Mouse (Mus musculus) CD4-positive naive resting alpha-beta T cell, adult 57 days (primary cell): ENCODE measurements around the gene Prrt1. TPM values are rescaled to one million over a fixed set of nuclear protein-coding genes. Genes with fewer than 3 reads are reported as not detected.

Experiments
- total RNA-seq: library from RNA; stranded (reverse); gene quantifications from one replicate; pipeline ENCODE4 v1.2.4, GENCODE M21; 2023

Prrt1 gene
- total RNA-seq, result 7.4 TPM

GRCm38 (mm10) chr17:34629221-34629751 is at the start of gene Prrt1:
Gene Prrt1, plus strand, starts transcription at chr17:34629533.

GRCm38 (mm10) chr17:34589681-34590101 is 39.6 kb upstream of the Prrt1 start, which contains the start of gene Gpsm3:
Gene Gpsm3, plus strand, starts transcription at chr17:34589806.

GRCm38 (mm10) chr17:34591029-34591993 is 38.0 kb upstream of the Prrt1 start, which contains the start of gene Pbx2:
Gene Pbx2, plus strand, starts transcription at chr17:34591266.

GRCm38 (mm10) chr17:34597566-34598095 is 31.7 kb upstream of the Prrt1 start, which contains the start of gene Ager:
Gene Ager, plus strand, starts transcription at chr17:34597862.

GRCm38 (mm10) chr17:34603375-34604060 is 25.8 kb upstream of the Prrt1 start, which contains the start of gene Rnf5:
Gene Rnf5, minus strand, starts transcription at chr17:34603690.

GRCm38 (mm10) chr17:34604061-34604508 is 25.2 kb upstream of the Prrt1 start, which contains the start of gene Agpat1:
Gene Agpat1, plus strand, starts transcription at chr17:34604262.

GRCm38 (mm10) chr17:34615871-34616270 is 13.5 kb upstream of the Prrt1 start, which contains the start of gene Egfl8:
Gene Egfl8, minus strand, starts transcription at chr17:34615971.

GRCm38 (mm10) chr17:34627943-34628643 is 1.2 kb upstream of the Prrt1 start, which contains the start of gene Ppt2:
Gene Ppt2, minus strand, starts transcription at chr17:34628510.

GRCm38 (mm10) chr17:34644608-34645007 is 15.3 kb downstream of the Prrt1 start, which contains the start of gene Fkbpl:
Gene Fkbpl, plus strand, starts transcription at chr17:34644764.

GRCm38 (mm10) chr17:34646906-34647787 is 17.8 kb downstream of the Prrt1 start, which contains the start of gene Atf6b:
Gene Atf6b, plus strand, starts transcription at chr17:34647146.

GRCm38 (mm10) chr17:34670235-34670634 is 40.9 kb downstream of the Prrt1 start, which contains the start of gene Tnxb:
Gene Tnxb, plus strand, starts transcription at chr17:34670535.

Other genes starting within 250 kb of the Prrt1 start
- gene BC051142, start 230.7 kb upstream of the Prrt1 start, total RNA-seq, result 1.2 TPM
- not detected for gene Btnl4, start 152.2 kb upstream of the Prrt1 start, total RNA-seq
- gene Btnl6, start 112.2 kb upstream of the Prrt1 start, total RNA-seq, result not detected
- gene Notch4, start 65.3 kb upstream of the Prrt1 start, total RNA-seq, result 1.6 TPM
- gene Gpsm3, start 39.7 kb upstream of the Prrt1 start, total RNA-seq, result 251 TPM
- 61.0 TPM for gene Pbx2, start 38.3 kb upstream of the Prrt1 start, total RNA-seq
- gene Ager, start 31.7 kb upstream of the Prrt1 start, total RNA-seq, result 9.5 TPM
- gene Rnf5, start 25.8 kb upstream of the Prrt1 start, total RNA-seq, result 32.8 TPM
- gene Agpat1, start 25.3 kb upstream of the Prrt1 start, total RNA-seq, result 49.9 TPM
- gene Egfl8, start 13.6 kb upstream of the Prrt1 start, total RNA-seq, result 4.7 TPM
- 26.0 TPM for gene Ppt2, start 1.0 kb upstream of the Prrt1 start, total RNA-seq
- gene Fkbpl, start 15.2 kb downstream of the Prrt1 start, total RNA-seq, result 3.3 TPM
- gene Atf6b, start 17.6 kb downstream of the Prrt1 start, total RNA-seq, result 50.7 TPM
- gene Tnxb, start 41.0 kb downstream of the Prrt1 start, total RNA-seq, result 0.98 TPM
- gene C4b, start 114.3 kb downstream of the Prrt1 start, total RNA-seq, result 4.4 TPM
- 0.33 TPM for gene Cyp21a1, start 175.0 kb downstream of the Prrt1 start, total RNA-seq
- gene Stk19, start 207.4 kb downstream of the Prrt1 start, total RNA-seq, result 51.0 TPM
- 96.6 TPM for gene Dxo, start 207.5 kb downstream of the Prrt1 start, total RNA-seq
- gene Skiv2l, start 220.7 kb downstream of the Prrt1 start, total RNA-seq, result 117 TPM
- gene Nelfe, start 220.9 kb downstream of the Prrt1 start, total RNA-seq, result 27.3 TPM
- gene Cfb, start 233.0 kb downstream of the Prrt1 start, total RNA-seq, result 2.4 TPM
- 4.9 TPM for gene Zbtb12, start 249.9 kb downstream of the Prrt1 start, total RNA-seq